Mouse (Mus musculus): ENCODE measurements around the gene Ctsa.

DNA sequence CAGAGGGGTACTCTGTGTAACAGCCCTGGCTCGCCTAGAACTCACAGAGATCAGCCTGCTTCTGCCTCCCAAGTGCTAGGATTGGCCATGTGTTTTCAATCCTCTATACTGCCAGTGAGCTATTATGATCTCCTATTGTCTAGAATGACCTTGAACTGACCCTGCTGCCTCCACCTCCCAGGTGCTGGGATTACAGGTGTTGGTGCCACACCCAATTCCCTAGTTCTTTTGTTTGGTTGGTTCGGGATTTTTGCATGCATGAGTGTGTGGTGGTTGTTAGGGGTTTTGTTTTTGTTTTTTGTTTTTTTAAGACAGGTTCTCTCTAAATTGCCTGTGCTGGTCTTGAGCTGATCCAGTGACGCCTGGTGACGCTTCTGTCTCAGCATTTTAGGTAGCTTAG lies 8.7 kb upstream of the Ctsa start:
- TF ChIP-seq POLR2A (IDR thresholded peaks at IDR 0.05; ENCODE audit: extremely low read depth, insufficient read depth, low read length) (no peak), CTCF (IDR thresholded peaks at IDR 0.05; ENCODE audit: extremely low read depth, insufficient read depth, low read length) (no peak)

Measured in cortical plate, adult 2 months (tissue).